Mouse (Mus musculus) stomach, embryonic 14.5 days (tissue): Measurements from ENCODE around the gene Ubl4a. TPM values are rescaled to one million over a fixed set of nuclear protein-coding genes. Genes with fewer than 3 reads are reported as not detected.

ENCODE experiments used
- ATAC-seq: fragments of 200-750 bp; cut with Nextera tagmentation; 2 replicates; pipeline ENCODE4 v1.8.0; 2017; ENCODE audit warnings: low read depth, moderate TSS enrichment; ENCODE audit not compliant: insufficient number of reproducible peaks, insufficient read depth, low FRiP score
- H3K27ac ChIP-seq: fragments of 300-500 bp; sonication (generic); 2 replicates; pipeline ENCODE4 v1.5.1; 2014; ENCODE audit warnings: mild to moderate bottlenecking, low read length, moderate library complexity, mixed read lengths
- H3K27me3 ChIP-seq: fragments of 300-500 bp; sonication (generic); 2 replicates; pipeline ENCODE4 v1.6.1; 2014; ENCODE audit warnings: low read length, control low read depth, mixed read lengths; ENCODE audit not compliant: control insufficient read depth, insufficient read depth
- H3K36me3 ChIP-seq: fragments of 300-500 bp; sonication (generic); 2 replicates; pipeline ENCODE4 v1.6.1; 2014; ENCODE audit warnings: mild to moderate bottlenecking, control low read depth, low read length, moderate library complexity, mixed read lengths; ENCODE audit not compliant: control insufficient read depth, insufficient read depth
- H3K4me1 ChIP-seq: fragments of 300-500 bp; sonication (generic); 2 replicates; pipeline ENCODE4 v1.6.1; 2014; ENCODE audit warnings: low read length, control low read depth, mixed read lengths; ENCODE audit not compliant: control insufficient read depth, insufficient read depth
- H3K4me2 ChIP-seq: fragments of 300-500 bp; sonication (generic); replicated peaks from 2 replicates; pipeline ENCODE4 v1.6.1; 2014; ENCODE audit warnings: low read depth, low read length, control low read depth
- H3K4me3 ChIP-seq: fragments of 300-500 bp; sonication (generic); 2 replicates; pipeline ENCODE4 v1.5.1; 2014; ENCODE audit warnings: low read depth, low read length, control low read depth
- H3K9ac ChIP-seq: fragments of 300-500 bp; sonication (generic); replicated peaks from 2 replicates; pipeline ENCODE4 v1.6.1; 2014; ENCODE audit warnings: low read depth, mild to moderate bottlenecking, control low read depth, low read length, moderate library complexity, mixed read lengths
- H3K9me3 ChIP-seq: fragments of 300-500 bp; sonication (generic); 2 replicates; pipeline ENCODE4 v1.6.1; 2016; ENCODE audit warnings: low read depth, low read length, control low read depth; ENCODE audit not compliant: control insufficient read depth
- WGBS: fragments of 180-500 bp; shearing (Covaris S2); extraction: QIAGEN DNeasy Blood & Tissue Kit; methylation state at CpG from one replicate; pipeline ENCODE4 v1.1.7; 2014; 5-methylcytosine and 5-hydroxymethylcytosine counted together
- polyA plus RNA-seq: library from polyadenylated mRNA; unstranded; fragments of >200 nt; fragmentation: Nextera tagmentation; extraction: Ambion mirVana; gene quantifications from 2 replicates; pipeline ENCODE4 v1.2.1, GENCODE M21; 2014

Ubl4a gene
- 73.7 and 77.5 TPM in 2 replicates for polyA plus RNA-seq

DNA sequence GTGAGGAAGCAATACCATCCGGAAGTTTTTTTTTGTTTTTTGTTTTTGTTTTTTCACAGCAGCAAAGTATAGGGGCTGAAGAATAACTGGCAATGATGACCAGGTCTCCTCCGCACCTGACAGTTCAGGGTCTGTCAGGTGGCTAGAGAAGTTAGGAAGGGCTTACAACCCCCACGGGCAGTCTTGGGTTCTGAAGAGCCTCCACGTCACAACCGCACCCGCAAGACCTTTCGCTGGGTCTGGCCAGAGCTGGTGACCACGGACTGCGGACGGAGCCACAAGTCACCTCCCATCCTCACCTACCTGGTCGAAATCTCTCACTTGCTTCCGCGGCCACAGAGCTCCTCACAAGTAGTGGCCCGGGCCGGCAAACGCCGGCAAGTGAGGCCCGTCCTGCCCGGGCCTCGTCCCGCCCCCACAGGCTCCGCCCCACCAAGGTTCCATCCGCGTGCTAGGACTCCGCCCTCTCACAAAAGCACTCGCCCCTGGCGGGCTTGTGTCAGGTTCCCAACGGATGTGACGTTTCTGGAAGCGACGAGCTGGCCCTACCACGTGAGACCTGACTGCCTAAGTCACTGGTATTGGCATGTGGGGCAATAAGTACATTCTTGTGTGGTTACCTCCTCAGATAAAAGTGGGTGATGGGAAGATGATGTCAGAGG is at the start of gene Ubl4a, which contains the start of gene Slc10a3:
TSS of gene Ubl4a (minus strand) at position 331 of the 662 bp plus-strand sequence.
TSS of gene Slc10a3 (minus strand) at position 462 of the 662 bp plus-strand sequence.
- H3K9me3 ChIP-seq: no peaks in the 10 kb centered on the region
- H3K4me1 ChIP-seq: peaks cover 3% of the 10 kb centered on the region
- H3K4me3 ChIP-seq: peak within 1 kb of the TSS; percentile 34
- H3K27me3 ChIP-seq: no peaks in the 10 kb centered on the region
- H3K36me3 ChIP-seq: no peaks in the 10 kb centered on the region
- peak; percentile 90 for ATAC-seq
- H3K9ac ChIP-seq: peak within 1 kb of the TSS; percentile 21; the same call in 1 of the 2 replicates
- H3K4me2 ChIP-seq: peak within 1 kb of the TSS; percentile 48
- WGBS: 26% methylated on average over 32 of the region's 32 CpGs
- no peak within 1 kb of the TSS for H3K27ac ChIP-seq

DNA sequence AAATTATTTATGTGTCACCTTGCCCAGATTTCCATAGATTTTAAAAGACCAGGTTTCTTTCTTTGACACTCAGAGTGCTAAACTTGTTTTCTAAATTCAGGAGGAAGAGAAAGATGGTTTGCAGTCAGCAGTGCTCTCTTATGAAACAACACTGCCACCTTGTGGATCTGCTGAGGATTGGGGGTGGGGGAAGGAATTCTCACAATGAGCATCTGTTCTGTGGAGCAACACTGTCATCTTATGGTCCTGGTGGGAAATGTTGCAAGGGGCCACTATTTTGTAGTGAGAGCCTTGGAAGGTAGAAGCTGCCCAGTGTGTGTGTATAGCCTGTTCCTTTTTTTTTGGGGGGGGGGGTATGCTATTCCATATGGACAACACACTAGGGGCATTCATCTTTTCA is 40.4 kb upstream of the Ubl4a start:
- ATAC-seq: peak; percentile 71; the same call in 1 of the 2 replicates
- no peaks in the 10 kb centered on the region for H3K4me1 ChIP-seq
- H3K9ac ChIP-seq: no peak overlapping the region
- no peak overlapping the region for H3K4me3 ChIP-seq
- no peaks in the 10 kb centered on the region for H3K27me3 ChIP-seq
- H3K4me2 ChIP-seq: no peak overlapping the region
- H3K9me3 ChIP-seq: no peaks in the 10 kb centered on the region
- H3K36me3 ChIP-seq: no peaks in the 10 kb centered on the region
- no peak overlapping the region for H3K27ac ChIP-seq

DNA sequence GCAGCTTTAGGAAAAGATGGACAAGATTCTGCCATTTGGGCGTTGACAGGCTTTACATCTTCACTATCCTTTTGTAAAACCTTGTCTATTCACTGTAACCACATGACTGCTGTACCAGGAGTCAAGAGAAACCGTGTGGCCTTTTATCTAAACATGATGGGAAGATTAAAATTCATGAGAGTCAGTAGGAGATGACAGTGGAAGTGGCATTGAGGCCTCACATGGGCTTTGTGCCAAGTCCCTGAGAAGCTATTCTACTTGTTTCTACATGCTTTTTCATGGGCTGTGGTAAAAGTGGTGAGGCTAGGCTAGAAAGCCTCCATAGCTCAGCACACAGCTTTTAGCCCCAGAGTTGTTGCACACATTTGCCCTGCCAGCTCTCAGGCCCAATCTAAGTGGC is 35.3 kb upstream of the Ubl4a start:
- H3K9ac ChIP-seq: no peak overlapping the region
- 42% methylated on average over 2 of the region's 2 CpGs for WGBS
- H3K9me3 ChIP-seq: no peaks in the 10 kb centered on the region
- H3K27me3 ChIP-seq: no peaks in the 10 kb centered on the region
- no peak overlapping the region for H3K4me2 ChIP-seq
- no peak overlapping the region for H3K4me3 ChIP-seq
- H3K4me1 ChIP-seq: no peaks in the 10 kb centered on the region
- no peak overlapping the region for H3K27ac ChIP-seq
- no peak for ATAC-seq
- no peaks in the 10 kb centered on the region for H3K36me3 ChIP-seq

DNA sequence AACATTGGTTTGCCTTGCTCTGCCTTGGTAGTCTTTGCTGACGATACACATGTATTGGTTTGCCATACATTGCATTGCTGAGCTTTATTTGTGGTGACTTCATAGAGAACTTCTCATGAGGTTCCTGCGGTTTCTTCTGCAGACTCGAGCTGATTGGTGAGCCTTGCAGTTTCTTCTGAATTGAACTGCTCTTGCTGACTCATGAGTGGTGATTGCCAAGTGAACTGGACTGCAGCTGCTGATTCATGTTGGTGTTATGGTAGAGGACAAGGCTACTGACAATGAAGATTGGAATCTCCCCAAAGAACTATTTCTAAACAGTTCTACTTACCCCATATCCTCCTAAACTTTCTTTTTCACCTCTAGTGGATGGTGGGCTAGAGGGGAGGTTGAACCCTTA is 27.1 kb upstream of the Ubl4a start:
- H3K36me3 ChIP-seq: no peaks in the 10 kb centered on the region
- H3K27ac ChIP-seq: no peak overlapping the region
- no peak overlapping the region for H3K4me3 ChIP-seq
- WGBS: 77% methylated on average over 3 of the region's 3 CpGs
- no peaks in the 10 kb centered on the region for H3K27me3 ChIP-seq
- H3K4me1 ChIP-seq: no peaks in the 10 kb centered on the region
- no peak for ATAC-seq
- H3K9ac ChIP-seq: no peak overlapping the region
- H3K4me2 ChIP-seq: no peak overlapping the region
- H3K9me3 ChIP-seq: no peaks in the 10 kb centered on the region

DNA sequence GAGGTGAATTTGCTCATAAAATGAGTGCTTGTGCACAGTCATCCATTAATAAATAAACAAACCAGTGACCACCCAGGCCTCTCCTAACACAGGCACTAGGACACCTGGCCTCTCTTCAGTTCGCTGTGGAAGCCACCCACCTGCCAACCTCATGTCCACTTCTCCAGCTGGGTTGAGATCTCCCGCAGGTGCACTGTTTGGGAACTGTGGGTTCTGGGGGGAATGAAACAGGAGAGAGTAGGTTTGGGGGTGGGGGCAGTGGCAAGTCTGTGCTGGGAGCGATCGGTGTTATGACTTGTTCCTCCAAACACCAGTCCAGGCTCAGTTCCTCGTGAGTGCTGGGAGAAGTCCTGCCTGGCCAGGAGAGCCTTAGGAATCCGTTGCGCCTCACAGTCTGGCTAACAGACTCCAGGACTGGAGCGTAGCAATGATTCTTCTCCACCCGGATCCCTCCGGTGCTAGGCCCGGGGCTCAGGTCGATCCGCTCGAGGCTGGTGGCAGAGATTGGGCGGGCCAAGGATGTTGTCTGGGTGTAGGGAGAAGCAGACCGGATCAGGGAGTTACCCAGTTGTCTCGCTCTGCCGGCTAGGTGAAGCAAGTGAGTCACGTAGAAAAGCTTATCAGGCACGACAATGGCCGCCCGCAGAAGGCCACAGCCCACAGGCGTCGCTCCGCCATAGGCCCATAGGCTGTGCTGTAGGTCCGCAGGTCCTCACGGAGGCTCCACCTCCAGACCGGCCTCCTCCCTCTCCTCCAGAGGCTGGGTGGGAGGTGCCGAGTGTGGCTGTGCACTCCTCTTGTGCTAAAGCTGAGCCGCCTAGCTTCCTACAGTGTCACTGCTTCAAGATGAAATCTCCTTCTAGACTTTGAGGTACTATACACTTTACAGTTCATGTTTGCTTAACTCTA is 19.8 kb upstream of the Ubl4a start, which contains the start of the genes Fam3a and Ikbkg:
TSS of gene Fam3a (minus strand) at position 738 of the 909 bp plus-strand sequence.
TSS of gene Ikbkg (plus strand) at position 756 of the 909 bp plus-strand sequence.
- H3K27ac ChIP-seq: peak within 1 kb of the TSS; percentile 89
- no peaks in the 10 kb centered on the region for H3K36me3 ChIP-seq
- peak within 1 kb of the TSS; percentile 55 for H3K9ac ChIP-seq
- peak within 1 kb of the TSS; percentile 52 for H3K4me2 ChIP-seq
- ATAC-seq: peak; percentile 100
- no peaks in the 10 kb centered on the region for H3K4me1 ChIP-seq
- peak within 1 kb of the TSS; percentile 47 for H3K4me3 ChIP-seq
- no peaks in the 10 kb centered on the region for H3K9me3 ChIP-seq
- WGBS: 25% methylated on average over 30 of the region's 30 CpGs
- no peaks in the 10 kb centered on the region for H3K27me3 ChIP-seq

DNA sequence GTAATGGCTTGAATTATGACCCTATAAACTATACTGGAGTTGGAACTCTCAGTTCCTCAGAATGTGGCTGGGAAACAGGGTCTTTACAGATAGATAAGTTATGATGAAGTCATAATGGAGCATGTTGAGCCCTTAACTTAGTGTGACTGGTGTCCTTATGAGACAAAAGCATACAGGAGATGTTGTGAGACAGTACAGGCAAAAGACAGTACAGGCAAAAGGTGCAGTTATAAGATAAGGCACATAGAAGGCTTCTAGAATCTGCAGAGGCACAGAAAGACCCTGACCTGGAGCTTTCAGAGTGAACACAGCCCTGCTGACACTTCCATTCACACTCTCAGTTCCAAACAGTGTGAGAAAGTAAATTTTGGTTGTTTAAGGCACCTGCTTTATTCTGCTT is 15.1 kb upstream of the Ubl4a start:
- Histone ChIP-seq H3K9ac (no peak overlapping the region), H3K27ac (no peak overlapping the region), H3K4me3 (no peak overlapping the region), H3K4me1 (no peaks in the 10 kb centered on the region), H3K36me3 (no peaks in the 10 kb centered on the region; the same call in 1 of the 2 replicates), H3K27me3 (no peaks in the 10 kb centered on the region), H3K4me2 (no peak overlapping the region), H3K9me3 (no peaks in the 10 kb centered on the region)
- ATAC-seq: no peak

DNA sequence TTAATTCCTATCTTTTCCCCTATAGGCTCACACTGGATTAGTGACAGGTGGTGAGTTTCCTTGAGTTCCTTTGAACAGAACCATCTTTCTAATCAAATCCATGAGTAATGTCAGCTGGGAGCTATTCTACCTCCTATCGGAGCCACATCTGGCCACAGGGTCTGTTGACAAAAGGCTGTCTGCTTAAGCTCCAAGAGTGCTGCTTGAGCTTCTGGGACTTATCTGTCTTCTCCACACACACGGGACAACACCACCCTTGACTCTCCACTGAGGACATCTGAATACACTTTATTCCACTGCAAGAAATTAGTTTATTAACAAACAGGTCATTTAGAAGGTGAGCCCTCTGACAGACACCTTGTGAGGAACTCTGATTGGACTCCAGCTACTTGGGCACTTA is 11.4 kb upstream of the Ubl4a start:
- WGBS: 86% methylated on average over 2 of the region's 2 CpGs
- no peaks in the 10 kb centered on the region for H3K27me3 ChIP-seq
- no peaks in the 10 kb centered on the region for H3K9me3 ChIP-seq
- no peak for ATAC-seq
- no peak overlapping the region for H3K4me2 ChIP-seq
- no peak overlapping the region for H3K4me3 ChIP-seq
- no peaks in the 10 kb centered on the region; the same call in 1 of the 2 replicates for H3K36me3 ChIP-seq
- H3K27ac ChIP-seq: no peak overlapping the region
- H3K9ac ChIP-seq: no peak overlapping the region
- H3K4me1 ChIP-seq: no peaks in the 10 kb centered on the region

DNA sequence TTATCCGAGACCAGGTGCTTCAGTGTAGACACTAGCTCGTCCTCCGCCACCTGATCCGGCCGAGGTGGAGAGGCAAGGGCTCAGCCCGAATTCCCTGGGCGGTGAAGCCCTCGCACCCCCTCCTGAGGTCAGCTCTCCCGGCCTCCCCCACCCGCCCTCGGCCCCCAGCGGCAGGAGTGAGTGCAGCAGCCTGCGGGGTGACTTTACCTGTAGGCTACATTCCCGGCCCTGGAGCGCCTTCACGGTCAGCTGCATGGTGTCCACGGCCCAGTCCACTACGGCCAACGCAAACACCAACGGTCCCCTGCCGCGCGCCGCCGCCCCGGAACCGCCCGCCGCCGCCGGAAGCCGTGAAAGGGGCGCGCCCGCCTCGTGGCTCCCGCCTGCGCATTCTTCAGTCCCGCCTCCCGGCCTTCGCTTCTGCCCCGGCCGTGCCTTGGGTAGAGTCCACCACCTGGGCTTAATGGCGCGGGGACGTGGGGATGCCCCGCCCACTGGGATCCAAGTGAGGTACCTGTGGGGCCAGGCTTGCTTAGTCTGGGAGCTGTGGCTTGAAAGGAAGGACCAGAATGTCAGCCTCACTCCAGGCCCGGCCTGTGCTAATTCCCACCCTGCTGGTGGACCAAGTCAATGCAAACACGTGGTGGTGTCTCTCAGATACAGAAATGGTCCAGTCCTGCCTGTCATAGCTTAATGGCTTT is 4.7 kb downstream of the Ubl4a start:
- peaks cover 6% of the 10 kb centered on the region for H3K4me1 ChIP-seq
- peak overlapping the region; percentile 51 for H3K4me3 ChIP-seq
- peak overlapping the region; percentile 55 for H3K4me2 ChIP-seq
- H3K36me3 ChIP-seq: no peaks in the 10 kb centered on the region; the same call in 1 of the 2 replicates
- no peaks in the 10 kb centered on the region for H3K27me3 ChIP-seq
- 26% methylated on average over 30 of the region's 49 CpGs for WGBS
- peak overlapping the region; percentile 69; the same call in 1 of the 2 replicates for H3K27ac ChIP-seq
- ATAC-seq: peak; percentile 80
- H3K9ac ChIP-seq: peak overlapping the region; percentile 55
- no peaks in the 10 kb centered on the region for H3K9me3 ChIP-seq
